Mouse (Mus musculus): Measurements from ENCODE around the gene Slc25a12. TPM values are rescaled to one million over a fixed set of nuclear protein-coding genes. Genes with fewer than 3 reads are reported as not detected.

Slc25a12 gene
- polyA plus RNA-seq, 1 experiment from 2014 or later = 108 TPM

DNA sequence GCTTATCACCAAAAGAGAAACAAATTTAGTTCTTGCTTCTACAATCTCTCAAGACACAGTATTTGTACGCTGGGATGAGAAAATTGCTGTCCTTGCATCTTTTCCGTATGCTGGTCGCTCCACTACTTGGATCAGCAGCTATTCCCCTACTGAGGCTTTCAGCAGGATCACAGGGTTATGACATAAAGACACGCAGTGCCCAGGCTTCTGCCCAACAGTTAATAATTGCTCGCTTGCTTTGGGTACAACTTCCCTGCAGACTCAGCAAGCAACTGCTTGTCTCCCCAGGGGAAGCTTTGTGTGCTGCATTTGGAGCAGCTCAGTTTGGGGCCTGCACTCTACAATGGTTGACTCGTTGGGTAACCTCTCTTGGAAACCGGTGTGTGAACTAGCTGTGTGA, 91.8 kb downstream of the Slc25a12 start:
- peaks cover 50% of the 10 kb centered on the region for H3K36me3 ChIP-seq (replicated peaks; ENCODE audit: control insufficient read depth, insufficient read depth)

GRCm38 (mm10) chr2:71273955-71274679, 93.4 kb downstream of the Slc25a12 start:
- H3K4me2 ChIP-seq (replicated peaks) = no peak overlapping the region
- H3K27me3 ChIP-seq (ENCODE audit: control insufficient read depth, insufficient read depth, low read length) = no peaks in the 10 kb centered on the region
- DNase-seq (ENCODE audit: low spot score) (no peak), ATAC-seq (ENCODE audit: low FRiP score) (no peak)
- H3K9ac ChIP-seq = no peak overlapping the region
- H3K4me1 ChIP-seq (replicated peaks; ENCODE audit: control insufficient read depth, insufficient read depth, low read length) = no peaks in the 10 kb centered on the region
- no peak overlapping the region for H3K27ac ChIP-seq
- H3K36me3 ChIP-seq (replicated peaks; ENCODE audit: control insufficient read depth, insufficient read depth) = peaks cover 46% of the 10 kb centered on the region
- no peak overlapping the region for H3K4me3 ChIP-seq (replicated peaks; ENCODE audit: low read length)
- H3K9me3 ChIP-seq (ENCODE audit: control insufficient read depth, low read length) = no peaks in the 10 kb centered on the region
- WGBS = 73% methylated on average over 23 of the region's 23 CpGs

More for the DNA sequence above, 91.8 kb downstream of the Slc25a12 start:
- Histone ChIP-seq H3K9ac (no peak overlapping the region), H3K4me3 (replicated peaks; ENCODE audit: low read length) (no peak overlapping the region), H3K27me3 (ENCODE audit: control insufficient read depth, insufficient read depth, low read length) (no peaks in the 10 kb centered on the region), H3K4me2 (replicated peaks) (no peak overlapping the region), H3K9me3 (ENCODE audit: control insufficient read depth, low read length) (no peaks in the 10 kb centered on the region), H3K27ac (no peak overlapping the region), H3K4me1 (replicated peaks; ENCODE audit: control insufficient read depth, insufficient read depth, low read length) (no peaks in the 10 kb centered on the region)
- ATAC-seq (ENCODE audit: low FRiP score) = no peak
- DNase-seq (ENCODE audit: low spot score) = no peak
- 63% methylated on average over 7 of the region's 7 CpGs for WGBS

- no peak overlapping the region for H3K4me2 ChIP-seq (replicated peaks)
- no peak for DNase-seq (ENCODE audit: low spot score)
- no peaks in the 10 kb centered on the region for H3K9me3 ChIP-seq (ENCODE audit: control insufficient read depth, low read length)
- WGBS = 92% methylated on average over 4 of the region's 4 CpGs
- H3K4me1 ChIP-seq (replicated peaks; ENCODE audit: control insufficient read depth, insufficient read depth, low read length) = no peaks in the 10 kb centered on the region
- H3K36me3 ChIP-seq (replicated peaks; ENCODE audit: control insufficient read depth, insufficient read depth) = peaks cover 38% of the 10 kb centered on the region
- no peak for ATAC-seq (ENCODE audit: low FRiP score)
- H3K9ac ChIP-seq = no peak overlapping the region
- H3K4me3 ChIP-seq (replicated peaks; ENCODE audit: low read length) = no peak overlapping the region
- no peak overlapping the region for H3K27ac ChIP-seq
- H3K27me3 ChIP-seq (ENCODE audit: control insufficient read depth, insufficient read depth, low read length) = no peaks in the 10 kb centered on the region
These were observed 97.5 kb downstream of the Slc25a12 start for GRCm38 (mm10) chr2:71270085-71270484.

GRCm38 (mm10) chr2:71269332-71269731, 98.2 kb downstream of the Slc25a12 start:
- Histone ChIP-seq H3K9me3 (ENCODE audit: control insufficient read depth, low read length) (no peaks in the 10 kb centered on the region), H3K4me3 (replicated peaks; ENCODE audit: low read length) (no peak overlapping the region), H3K4me1 (replicated peaks; ENCODE audit: control insufficient read depth, insufficient read depth, low read length) (no peaks in the 10 kb centered on the region), H3K36me3 (replicated peaks; ENCODE audit: control insufficient read depth, insufficient read depth) (peaks cover 44% of the 10 kb centered on the region), H3K9ac (no peak overlapping the region), H3K27me3 (ENCODE audit: control insufficient read depth, insufficient read depth, low read length) (no peaks in the 10 kb centered on the region), H3K4me2 (replicated peaks) (no peak overlapping the region), H3K27ac (no peak overlapping the region)
- 78% methylated on average over 1 of the region's 1 CpGs for WGBS
- no peak for ATAC-seq (ENCODE audit: low FRiP score)
- no peak for DNase-seq (ENCODE audit: low spot score)

GRCm38 (mm10) chr2:71268691-71269090, 98.9 kb downstream of the Slc25a12 start:
- WGBS = 95% methylated on average over 8 of the region's 8 CpGs
- Histone ChIP-seq H3K4me2 (replicated peaks) (no peak overlapping the region), H3K27ac (no peak overlapping the region), H3K9ac (no peak overlapping the region), H3K4me3 (replicated peaks; ENCODE audit: low read length) (no peak overlapping the region), H3K4me1 (replicated peaks; ENCODE audit: control insufficient read depth, insufficient read depth, low read length) (no peaks in the 10 kb centered on the region), H3K36me3 (replicated peaks; ENCODE audit: control insufficient read depth, insufficient read depth) (peaks cover 49% of the 10 kb centered on the region), H3K27me3 (ENCODE audit: control insufficient read depth, insufficient read depth, low read length) (no peaks in the 10 kb centered on the region), H3K9me3 (ENCODE audit: control insufficient read depth, low read length) (no peaks in the 10 kb centered on the region)
- DNase-seq (ENCODE audit: low spot score) (no peak), ATAC-seq (ENCODE audit: low FRiP score) (no peak)

- H3K4me2 ChIP-seq (replicated peaks) = no peak overlapping the region
- H3K4me1 ChIP-seq (replicated peaks; ENCODE audit: control insufficient read depth, insufficient read depth, low read length) = no peaks in the 10 kb centered on the region
- H3K27ac ChIP-seq = no peak overlapping the region
- H3K36me3 ChIP-seq (replicated peaks; ENCODE audit: control insufficient read depth, insufficient read depth) = peaks cover 76% of the 10 kb centered on the region
- no peak for ATAC-seq (ENCODE audit: low FRiP score)
- no peaks in the 10 kb centered on the region for H3K9me3 ChIP-seq (ENCODE audit: control insufficient read depth, low read length)
- WGBS = 93% methylated on average over 20 of the region's 20 CpGs
- H3K27me3 ChIP-seq (ENCODE audit: control insufficient read depth, insufficient read depth, low read length) = no peaks in the 10 kb centered on the region
- no peak overlapping the region for H3K4me3 ChIP-seq (replicated peaks; ENCODE audit: low read length)
- DNase-seq (ENCODE audit: low spot score) = no peak
- no peak overlapping the region for H3K9ac ChIP-seq
These were observed 103.0 kb downstream of the Slc25a12 start for GRCm38 (mm10) chr2:71264585-71264984.

- Histone ChIP-seq H3K9ac (no peak overlapping the region), H3K27ac (no peak overlapping the region), H3K27me3 (ENCODE audit: control insufficient read depth, insufficient read depth, low read length) (no peaks in the 10 kb centered on the region), H3K4me1 (replicated peaks; ENCODE audit: control insufficient read depth, insufficient read depth, low read length) (no peaks in the 10 kb centered on the region), H3K36me3 (replicated peaks; ENCODE audit: control insufficient read depth, insufficient read depth) (peaks cover 89% of the 10 kb centered on the region), H3K4me2 (replicated peaks) (no peak overlapping the region), H3K9me3 (ENCODE audit: control insufficient read depth, low read length) (no peaks in the 10 kb centered on the region), H3K4me3 (replicated peaks; ENCODE audit: low read length) (no peak overlapping the region)
- ATAC-seq (ENCODE audit: low FRiP score) (no peak), DNase-seq (ENCODE audit: low spot score) (no peak)
- WGBS = 92% methylated on average over 7 of the region's 7 CpGs
These were observed 111.0 kb downstream of the Slc25a12 start for GRCm38 (mm10) chr2:71256581-71256980.

GRCm38 (mm10) chr2:71254836-71255235, 112.7 kb downstream of the Slc25a12 start:
- Histone ChIP-seq H3K27me3 (ENCODE audit: control insufficient read depth, insufficient read depth, low read length) (no peaks in the 10 kb centered on the region), H3K4me2 (replicated peaks) (no peak overlapping the region), H3K36me3 (replicated peaks; ENCODE audit: control insufficient read depth, insufficient read depth) (peaks cover 91% of the 10 kb centered on the region), H3K9ac (no peak overlapping the region), H3K9me3 (ENCODE audit: control insufficient read depth, low read length) (no peaks in the 10 kb centered on the region), H3K4me1 (replicated peaks; ENCODE audit: control insufficient read depth, insufficient read depth, low read length) (no peaks in the 10 kb centered on the region), H3K4me3 (replicated peaks; ENCODE audit: low read length) (no peak overlapping the region), H3K27ac (no peak overlapping the region)
- DNase-seq (ENCODE audit: low spot score) (no peak), ATAC-seq (ENCODE audit: low FRiP score) (no peak)
- 86% methylated on average over 4 of the region's 4 CpGs for WGBS

- ATAC-seq (ENCODE audit: low FRiP score) (no peak), DNase-seq (ENCODE audit: low spot score) (no peak)
- no peak overlapping the region for H3K27ac ChIP-seq
- no peak overlapping the region for H3K9ac ChIP-seq
- WGBS = 82% methylated on average over 5 of the region's 5 CpGs
- H3K4me1 ChIP-seq (replicated peaks; ENCODE audit: control insufficient read depth, insufficient read depth, low read length) = no peaks in the 10 kb centered on the region
- no peaks in the 10 kb centered on the region for H3K9me3 ChIP-seq (ENCODE audit: control insufficient read depth, low read length)
- H3K36me3 ChIP-seq (replicated peaks; ENCODE audit: control insufficient read depth, insufficient read depth) = peaks cover 84% of the 10 kb centered on the region
- H3K4me2 ChIP-seq (replicated peaks) = no peak overlapping the region
- H3K27me3 ChIP-seq (ENCODE audit: control insufficient read depth, insufficient read depth, low read length) = no peaks in the 10 kb centered on the region
- no peak overlapping the region for H3K4me3 ChIP-seq (replicated peaks; ENCODE audit: low read length)
These were observed 116.7 kb downstream of the Slc25a12 start for GRCm38 (mm10) chr2:71250841-71251240.

DNA sequence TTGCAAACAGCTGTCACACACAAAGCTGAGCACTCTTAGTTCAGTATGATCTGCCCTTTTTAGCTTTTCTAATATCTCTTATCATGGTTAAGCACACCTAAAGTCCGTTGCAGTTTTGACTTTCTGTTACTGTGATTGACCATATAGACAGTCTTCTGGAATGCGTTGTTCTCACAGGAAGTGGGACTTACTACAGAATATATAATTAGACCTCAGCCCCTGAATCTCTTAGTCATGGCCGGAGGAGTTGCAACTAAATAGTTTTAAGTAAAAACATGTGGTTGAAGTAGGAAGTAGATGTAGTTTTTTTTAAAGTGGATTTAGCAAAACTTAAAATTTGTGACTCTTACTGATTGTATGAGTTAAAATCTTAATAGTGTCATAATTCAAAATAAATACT, 119.5 kb downstream of the Slc25a12 start:
- WGBS = 89% methylated on average over 3 of the region's 3 CpGs
- no peaks in the 10 kb centered on the region for H3K9me3 ChIP-seq (ENCODE audit: control insufficient read depth, low read length)
- no peak for ATAC-seq (ENCODE audit: low FRiP score)
- H3K4me3 ChIP-seq (replicated peaks; ENCODE audit: low read length) = no peak overlapping the region
- H3K4me1 ChIP-seq (replicated peaks; ENCODE audit: control insufficient read depth, insufficient read depth, low read length) = peaks cover 17% of the 10 kb centered on the region; the same call in 1 of the 2 replicates
- H3K36me3 ChIP-seq (replicated peaks; ENCODE audit: control insufficient read depth, insufficient read depth) = peaks cover 69% of the 10 kb centered on the region
- H3K27me3 ChIP-seq (ENCODE audit: control insufficient read depth, insufficient read depth, low read length) = no peaks in the 10 kb centered on the region
- no peak overlapping the region for H3K4me2 ChIP-seq (replicated peaks)
- H3K27ac ChIP-seq = no peak overlapping the region
- H3K9ac ChIP-seq = no peak overlapping the region
- no peak for DNase-seq (ENCODE audit: low spot score)
